Mouse (Mus musculus) mouse embryonic stem cell (cell line): Measurements from ENCODE around the gene Ski.

Experiments
- in situ Hi-C, 2 experiments: fragments of 300-500 bp; cut with MboI; formaldehyde crosslinking; loops; 1 replicate in 1 of 2; 3 replicates in 1 of 2; pipeline ENCODE4 v1.14.3; 2019 to 2020; ENCODE audit warnings: low sequenced_read_pairs in 2 of 2, low pct_unique_long_range_greater_than_20kb in 1 of 2, mixed read lengths in 1 of 2; ENCODE audit not compliant: unreplicated experiment in 1 of 2

Gene Ski

GRCm38 (mm10) chr4:155125310-155125709, 97.1 kb downstream of the Ski start:
- in situ Hi-C loops, result no loop called here

GRCm38 (mm10) chr4:155123868-155124534, 98.4 kb downstream of the Ski start:
- in situ Hi-C loops, result no loop called here

GRCm38 (mm10) chr4:155122444-155123040, 99.8 kb downstream of the Ski start:
- in situ Hi-C loops, result no loop called here

- in situ Hi-C loops, result no loop called here
Measured at GRCm38 (mm10) chr4:155121915-155122443, 100.4 kb downstream of the Ski start.

GRCm38 (mm10) chr4:155121222-155121621, 101.2 kb downstream of the Ski start:
- in situ Hi-C loops, result no loop called here

GRCm38 (mm10) chr4:155120583-155120982, 101.8 kb downstream of the Ski start:
- in situ Hi-C loops, result no loop called here

GRCm38 (mm10) chr4:155120038-155120437, 102.4 kb downstream of the Ski start:
- in situ Hi-C loops, result no loop called here

GRCm38 (mm10) chr4:155118278-155118677, 104.1 kb downstream of the Ski start:
- in situ Hi-C loops, result no loop called here

- in situ Hi-C loops, result no loop called here
Measured at GRCm38 (mm10) chr4:155117396-155117978, 104.9 kb downstream of the Ski start.

- in situ Hi-C loops, result no loop called here
Measured at GRCm38 (mm10) chr4:155116607-155117006, 105.8 kb downstream of the Ski start.

GRCm38 (mm10) chr4:155113766-155114410, 108.5 kb downstream of the Ski start:
- in situ Hi-C loops, result no loop called here

- in situ Hi-C loops, result no loop called here
Measured at GRCm38 (mm10) chr4:155109471-155109870, 112.9 kb downstream of the Ski start.

GRCm38 (mm10) chr4:155107886-155108285, 114.5 kb downstream of the Ski start:
- in situ Hi-C loops, result no loop called here
